Mouse (Mus musculus) heart, postnatal 0 days (tissue): ENCODE data around the gene Crip1. TPM values are rescaled to one million over a fixed set of nuclear protein-coding genes. Genes with fewer than 3 reads are reported as not detected.
A peak's percentile ranks its signal among the peaks of the same experiment; 100 is the strongest.

Experiments used
- ATAC-seq: fragments of 200-750 bp; cut with Nextera tagmentation; 2 replicates; pipeline ENCODE4 v1.8.0; 2017; ENCODE audit warnings: low read depth, moderate number of reproducible peaks, moderate library complexity; ENCODE audit not compliant: insufficient read depth
- DNase-seq: peaks from one replicate; pipeline ENCODE4 v3.0.0-alpha.2; 2016; ENCODE audit warnings: low spot score
- H3K27ac ChIP-seq: fragments of 300-500 bp; sonication (generic); 2 replicates; pipeline ENCODE4 v1.5.1; 2014; ENCODE audit warnings: low read depth, mild to moderate bottlenecking
- H3K27me3 ChIP-seq: fragments of 300-500 bp; sonication (generic); 2 replicates; pipeline ENCODE4 v1.6.1; 2014; ENCODE audit warnings: low read length, mixed read lengths; ENCODE audit not compliant: control insufficient read depth, insufficient read depth
- H3K36me3 ChIP-seq: fragments of 300-500 bp; sonication (generic); replicated peaks from 2 replicates; pipeline ENCODE4 v1.6.1; 2014; ENCODE audit warnings: low read length, mixed read lengths; ENCODE audit not compliant: control insufficient read depth, insufficient read depth
- H3K4me1 ChIP-seq: fragments of 300-500 bp; sonication (generic); 2 replicates; pipeline ENCODE4 v1.6.1; 2014; ENCODE audit warnings: antibody characterized with exemption; ENCODE audit not compliant: control insufficient read depth, insufficient read depth
- H3K4me2 ChIP-seq: fragments of 300-500 bp; sonication (generic); 2 replicates; pipeline ENCODE4 v1.6.1; 2014; ENCODE audit warnings: low read depth, mild to moderate bottlenecking, low read length, moderate library complexity
- H3K4me3 ChIP-seq: fragments of 300-500 bp; sonication (generic); 2 replicates; pipeline ENCODE4 v1.5.1; 2014; ENCODE audit warnings: low read depth, low read length
- H3K9ac ChIP-seq: fragments of 300-500 bp; sonication (generic); replicated peaks from 2 replicates; pipeline ENCODE4 v1.6.1; 2014; ENCODE audit warnings: low read depth, low read length, mixed read lengths
- H3K9me3 ChIP-seq: fragments of 300-500 bp; sonication (generic); replicated peaks from 2 replicates; pipeline ENCODE4 v1.6.1; 2016; ENCODE audit warnings: low read length; ENCODE audit not compliant: control insufficient read depth
- CTCF ChIP-seq: IDR thresholded peaks from 2 replicates; pipeline ENCODE4 v1.5.1; 2016; ENCODE audit warnings: antibody characterized with exemption, control low read depth, low read depth
- EP300 ChIP-seq: IDR thresholded peaks from 2 replicates; pipeline ENCODE4 v1.6.1; 2016; ENCODE audit warnings: antibody characterized with exemption, low read depth
- WGBS: fragments of 180-500 bp; shearing (Covaris S2); extraction: QIAGEN DNeasy Blood & Tissue Kit; methylation state at CpG from one replicate; pipeline ENCODE4 v1.1.7; 2014; 5-methylcytosine and 5-hydroxymethylcytosine counted together
- polyA plus RNA-seq: library from polyadenylated mRNA; unstranded; fragments of >200 nt; fragmentation: Nextera tagmentation; extraction: Ambion mirVana; gene quantifications from 2 replicates; pipeline ENCODE4 v1.2.1, GENCODE M21; 2015
- total RNA-seq: library from RNA; depleted of rRNA; stranded (reverse); fragments of >200 nt; gene quantifications from 2 replicates; pipeline ENCODE4 v1.2.3, GENCODE M21; 2014; ENCODE audit warnings: low replicate concordance

The Crip1 gene
- total and polyA plus RNA-seq, 2 experiments from 2014 or later, result 286 to 831 TPM

DNA sequence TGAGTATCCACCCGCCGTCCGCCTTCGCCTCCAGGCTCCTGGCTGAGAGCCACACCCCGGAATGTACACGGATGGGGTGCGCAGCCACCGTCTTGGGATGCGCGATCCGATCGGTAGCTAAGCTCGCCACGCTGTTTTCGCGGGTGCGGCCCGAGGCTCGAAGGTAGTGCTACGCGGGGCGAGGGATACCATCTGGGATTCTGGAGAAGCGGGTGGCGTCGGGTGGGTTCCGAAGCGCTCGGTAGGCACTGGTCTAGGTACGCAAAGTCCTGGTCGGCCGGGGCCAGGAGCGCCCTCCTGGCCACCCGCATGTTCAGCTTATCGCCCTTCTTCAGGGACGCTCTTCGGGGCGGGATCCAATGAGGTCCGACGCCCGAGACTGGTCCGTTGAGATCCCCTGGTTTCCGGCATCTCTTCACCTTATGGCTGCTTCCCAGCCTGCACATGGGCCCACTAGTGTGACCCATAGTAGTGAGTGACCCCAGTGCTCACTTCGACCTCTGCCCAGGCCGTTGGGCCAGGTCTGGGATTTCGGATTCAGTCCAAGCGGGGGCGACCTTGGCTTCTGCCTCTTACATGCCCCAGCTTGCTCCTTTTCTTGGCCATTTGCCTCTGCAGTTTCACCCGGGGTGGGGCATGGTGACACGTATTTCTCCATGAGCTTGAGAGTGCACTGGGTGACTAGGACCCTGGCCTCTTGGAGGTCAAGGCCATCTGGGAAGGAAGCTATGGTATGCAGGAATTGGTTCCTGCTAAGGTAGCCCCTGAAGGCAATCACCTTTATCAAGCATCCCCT lies 5.3 kb upstream of the Crip1 start:
- no peak for TF ChIP-seq CTCF
- no peak; the same call in 1 of the 2 replicates for TF ChIP-seq EP300
- Histone ChIP-seq H3K4me1 (peaks cover 41% of the 10 kb centered on the region), H3K4me2 (peak overlapping the region; percentile 91), H3K4me3 (peak overlapping the region; percentile 88), H3K36me3 (peaks cover 39% of the 10 kb centered on the region), H3K27ac (peak overlapping the region; percentile 98), H3K27me3 (no peaks in the 10 kb centered on the region), H3K9me3 (no peaks in the 10 kb centered on the region), H3K9ac (peak overlapping the region; percentile 95)
- ATAC-seq (no peak; the same call in 1 of the 2 replicates), DNase-seq (peak; percentile 48)
- 1% methylated on average over 48 of the region's 49 CpGs for WGBS

DNA sequence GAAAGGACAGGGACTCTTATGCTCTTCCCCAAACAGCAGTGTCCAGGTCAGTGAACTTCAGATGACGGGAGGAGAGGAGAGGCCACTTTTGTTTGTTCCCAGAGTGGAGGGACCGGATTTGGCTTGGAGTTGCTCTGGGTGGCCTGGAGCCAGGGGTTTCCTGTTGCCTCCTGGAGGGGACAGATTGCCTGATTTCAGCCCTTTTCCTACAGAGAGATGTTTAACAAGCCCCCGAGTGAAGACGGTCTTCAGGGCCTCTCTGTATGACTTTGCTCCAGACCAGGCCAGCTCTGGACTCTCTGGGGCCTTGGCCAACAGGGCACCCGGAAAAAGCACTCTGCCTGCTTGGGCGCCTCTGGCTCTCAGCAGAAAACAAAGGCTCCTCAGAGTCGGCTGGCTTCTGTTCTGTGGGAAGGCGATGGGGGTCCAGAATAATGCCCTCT lies 4.6 kb upstream of the Crip1 start:
- 8% methylated on average over 8 of the region's 8 CpGs for whole genome bisulfite sequencing
- peaks cover 43% of the 10 kb centered on the region for H3K4me1 ChIP-seq
- H3K9me3 ChIP-seq, result no peaks in the 10 kb centered on the region
- TF ChIP-seq EP300, result no peak
- TF ChIP-seq CTCF, result no peak
- peak overlapping the region; percentile 91 for H3K4me2 ChIP-seq
- ATAC-seq, result no peak
- peak; percentile 39 for DNase-seq
- no peaks in the 10 kb centered on the region for H3K27me3 ChIP-seq
- H3K9ac ChIP-seq, result peak overlapping the region; percentile 95
- peak overlapping the region; percentile 98 for H3K27ac ChIP-seq
- peak overlapping the region; percentile 88 for H3K4me3 ChIP-seq
- H3K36me3 ChIP-seq, result peaks cover 33% of the 10 kb centered on the region

DNA sequence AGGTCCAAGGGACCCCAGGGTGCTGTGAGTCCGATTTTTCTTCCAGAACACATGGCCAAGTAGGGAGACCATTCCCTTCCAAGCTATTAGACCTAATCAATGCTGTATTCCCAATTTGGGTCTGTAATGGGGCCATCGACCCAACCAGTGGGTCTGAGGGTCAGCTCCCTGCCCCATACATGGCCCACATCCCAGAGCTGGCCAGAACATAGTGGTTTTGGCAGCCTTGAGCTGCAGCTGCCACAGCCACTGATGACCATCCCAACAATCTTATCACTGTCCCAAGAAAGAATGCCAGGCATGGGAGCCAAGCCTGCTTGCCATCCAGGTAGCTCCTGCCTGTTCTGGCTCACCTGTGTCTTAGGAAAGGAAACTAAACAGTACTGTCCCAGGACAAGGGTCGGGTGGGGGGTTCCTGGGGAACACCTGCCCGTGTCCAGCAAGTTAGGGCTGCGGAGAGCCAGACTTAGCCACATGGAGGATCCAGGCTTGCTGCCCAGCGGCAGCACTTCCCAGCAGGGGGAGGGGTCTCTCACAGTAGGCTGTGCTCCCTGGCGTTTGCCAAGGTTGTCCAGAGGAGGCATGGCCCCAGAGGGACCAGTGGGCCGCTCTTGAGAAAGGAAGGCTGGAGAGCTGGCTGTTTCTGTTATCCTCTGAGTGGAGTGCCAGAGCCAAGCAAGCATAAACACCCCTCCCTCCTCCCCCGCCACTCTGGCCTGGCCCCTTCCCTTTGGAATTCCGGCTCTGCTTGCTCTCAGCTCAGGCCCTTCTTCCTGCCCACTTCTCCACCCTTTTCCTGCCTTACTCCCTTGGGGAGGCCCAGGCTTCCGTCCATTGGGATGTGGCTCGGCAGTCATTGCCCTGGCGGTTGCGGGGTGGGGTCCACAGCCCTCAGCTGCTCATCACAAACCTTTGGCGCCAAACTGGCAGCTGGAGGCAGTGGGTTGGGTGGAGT lies 3.8 kb upstream of the Crip1 start:
- peaks cover 50% of the 10 kb centered on the region for H3K4me1 ChIP-seq
- peaks cover 31% of the 10 kb centered on the region for H3K36me3 ChIP-seq
- DNase-seq (peak; percentile 97), ATAC-seq (peak; percentile 52)
- H3K4me3 ChIP-seq, result peak overlapping the region; percentile 88
- H3K9me3 ChIP-seq, result no peaks in the 10 kb centered on the region
- H3K4me2 ChIP-seq, result peak overlapping the region; percentile 91
- H3K27ac ChIP-seq, result peak overlapping the region; percentile 98
- TF ChIP-seq CTCF (peak; percentile 18; the same call in 1 of the 2 replicates), EP300 (peak; percentile 75)
- 2% methylated on average over 15 of the region's 15 CpGs for whole genome bisulfite sequencing
- no peaks in the 10 kb centered on the region for H3K27me3 ChIP-seq
- peak overlapping the region; percentile 95 for H3K9ac ChIP-seq

DNA sequence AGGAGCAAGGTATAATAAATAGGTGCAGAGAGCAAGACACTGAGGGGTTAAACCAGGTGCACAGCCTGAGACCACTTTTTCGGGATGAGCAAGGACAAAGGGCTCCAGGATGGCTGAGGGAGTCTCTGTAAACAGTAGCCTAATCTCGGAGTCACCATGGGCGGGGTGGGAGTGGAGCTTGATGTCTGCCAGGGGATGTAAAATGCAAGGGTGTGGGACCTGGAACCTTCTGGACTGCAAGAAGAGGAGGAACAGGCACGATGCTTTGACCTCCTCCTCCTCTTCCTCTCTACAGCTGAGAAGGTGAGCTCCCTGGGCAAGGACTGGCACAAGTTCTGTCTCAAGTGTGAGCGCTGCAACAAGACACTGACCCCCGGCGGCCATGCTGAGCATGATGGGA lies 3.0 kb upstream of the Crip1 start:
- Histone ChIP-seq H3K27ac (peak overlapping the region; percentile 98), H3K36me3 (peaks cover 31% of the 10 kb centered on the region), H3K9ac (peak overlapping the region; percentile 75), H3K4me3 (peak overlapping the region; percentile 88), H3K27me3 (no peaks in the 10 kb centered on the region), H3K4me1 (peaks cover 56% of the 10 kb centered on the region), H3K9me3 (no peaks in the 10 kb centered on the region), H3K4me2 (peak overlapping the region; percentile 91)
- no peak for ATAC-seq
- TF ChIP-seq EP300 (no peak), CTCF (no peak)
- WGBS, result 21% methylated on average over 7 of the region's 7 CpGs
- no peak for DNase-seq

DNA sequence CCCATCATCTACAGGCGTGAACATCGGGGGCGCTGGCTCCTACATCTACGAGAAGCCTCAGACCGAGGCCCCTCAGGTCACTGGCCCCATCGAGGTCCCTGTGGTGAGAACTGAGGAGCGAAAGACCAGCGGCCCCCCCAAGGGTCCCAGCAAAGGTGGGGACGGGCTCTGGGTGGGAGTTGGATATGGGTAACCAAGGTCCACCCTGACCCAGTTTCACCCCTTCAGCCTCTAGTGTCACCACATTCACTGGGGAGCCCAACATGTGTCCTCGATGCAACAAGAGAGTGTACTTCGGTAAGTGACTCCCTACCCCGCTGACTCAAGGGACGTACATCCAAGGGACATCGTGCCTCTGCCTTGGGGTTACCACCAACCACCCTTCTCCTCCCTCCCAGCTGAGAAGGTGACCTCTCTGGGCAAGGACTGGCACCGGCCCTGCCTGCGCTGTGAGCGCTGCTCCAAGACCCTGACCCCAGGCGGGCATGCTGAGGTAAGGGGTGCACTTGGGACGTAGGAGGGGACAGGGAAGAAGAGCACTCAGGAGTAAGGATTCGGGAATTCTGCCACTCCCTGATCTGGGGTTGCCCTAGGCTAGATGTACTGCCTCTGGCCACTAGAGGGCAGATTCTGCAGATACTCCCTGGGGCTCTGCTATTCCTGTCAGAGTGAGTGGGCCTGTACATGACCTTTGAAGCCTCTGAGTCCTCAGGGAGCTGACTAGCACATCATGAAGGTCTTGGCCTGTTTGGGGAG lies 1.9 kb upstream of the Crip1 start:
- Histone ChIP-seq H3K27me3 (no peaks in the 10 kb centered on the region), H3K36me3 (peaks cover 31% of the 10 kb centered on the region), H3K4me2 (peak overlapping the region; percentile 91), H3K4me3 (peak overlapping the region; percentile 88; the same call in 1 of the 2 replicates), H3K4me1 (peaks cover 56% of the 10 kb centered on the region), H3K27ac (peak overlapping the region; percentile 98), H3K9ac (peak overlapping the region; percentile 75; the same call in 1 of the 2 replicates), H3K9me3 (no peaks in the 10 kb centered on the region)
- DNase-seq (no peak), ATAC-seq (no peak)
- WGBS, result 52% methylated on average over 20 of the region's 20 CpGs
- TF ChIP-seq EP300 (no peak), CTCF (peak; percentile 64)
